Mouse (Mus musculus): ENCODE measurements at regions not wholly inside any gene's neighbourhood (a gene's known extent, or its start where the extent isn't known, plus 50 kb on each side); places are given as distances from the start of the nearest gene placed in this dataset.
A peak's percentile ranks its signal among the peaks of the same experiment; 100 is the strongest.

DNA sequence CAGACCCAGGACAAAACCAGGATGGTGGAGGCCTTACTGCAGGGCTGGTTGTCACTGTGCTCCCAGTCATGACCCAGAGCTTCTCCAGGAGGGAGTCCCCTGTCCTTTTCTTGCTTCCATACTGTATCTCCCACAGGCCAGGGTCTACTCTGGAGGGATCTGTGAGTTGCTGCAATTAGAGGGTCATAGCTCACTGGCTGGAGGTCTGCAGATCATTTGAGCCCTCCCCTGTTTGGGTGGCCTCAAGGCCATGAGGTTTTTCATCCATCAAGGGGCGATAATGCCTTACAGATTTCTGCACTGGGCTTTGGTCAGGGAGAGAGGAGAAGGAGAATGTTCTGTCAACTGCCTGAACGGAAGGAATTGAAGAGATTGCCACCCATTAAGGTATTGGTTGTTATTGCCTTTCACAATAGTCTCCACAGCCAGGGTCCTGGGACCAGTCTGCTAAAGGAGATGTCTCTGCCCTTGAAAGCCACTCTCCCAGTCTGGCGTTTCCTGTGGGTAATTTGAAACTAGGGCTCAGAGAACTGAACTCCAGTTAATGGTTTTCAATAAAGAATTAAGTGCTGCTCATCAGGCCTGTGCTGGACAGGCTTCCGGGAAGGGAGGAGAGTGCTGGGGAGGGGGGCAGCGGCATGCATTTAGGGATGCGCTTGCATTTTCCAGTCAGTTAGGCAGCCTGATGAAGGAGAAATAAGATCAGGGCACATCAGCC is 147.4 kb downstream of the Dmrta2 start:
- DNase-seq (ENCODE audit: low spot score in 2 of 2), result no peak

DNA sequence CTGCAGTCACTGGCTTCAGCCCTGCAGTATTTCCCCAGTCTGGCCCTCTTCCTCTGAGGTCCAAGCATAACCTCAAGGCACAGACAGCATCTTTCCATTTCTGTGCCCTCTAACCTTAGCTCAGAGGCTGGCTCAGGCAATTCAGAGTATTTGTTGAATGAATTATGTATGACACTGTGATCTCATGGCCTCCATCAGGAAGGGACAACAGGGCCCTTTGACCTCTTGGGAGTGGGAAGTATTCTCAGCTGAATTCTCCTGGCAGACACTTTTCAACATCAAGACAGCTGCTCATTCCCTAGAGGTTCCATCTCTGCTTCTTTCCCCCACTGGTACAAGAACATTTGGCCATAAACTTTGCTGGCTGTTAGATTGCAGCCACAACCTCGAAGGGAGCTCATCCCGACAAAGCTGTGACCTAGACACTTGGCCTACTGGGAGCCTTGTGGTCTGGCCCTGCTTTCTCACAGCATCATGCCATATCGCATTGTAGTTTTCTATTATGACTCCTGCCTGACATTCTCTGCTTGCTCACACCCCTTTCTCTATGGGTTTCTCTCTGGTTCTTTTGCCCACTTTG is 150.2 kb downstream of the Dmrta2 start:
- no peak for DNase-seq (ENCODE audit: low spot score in 2 of 2)

DNA sequence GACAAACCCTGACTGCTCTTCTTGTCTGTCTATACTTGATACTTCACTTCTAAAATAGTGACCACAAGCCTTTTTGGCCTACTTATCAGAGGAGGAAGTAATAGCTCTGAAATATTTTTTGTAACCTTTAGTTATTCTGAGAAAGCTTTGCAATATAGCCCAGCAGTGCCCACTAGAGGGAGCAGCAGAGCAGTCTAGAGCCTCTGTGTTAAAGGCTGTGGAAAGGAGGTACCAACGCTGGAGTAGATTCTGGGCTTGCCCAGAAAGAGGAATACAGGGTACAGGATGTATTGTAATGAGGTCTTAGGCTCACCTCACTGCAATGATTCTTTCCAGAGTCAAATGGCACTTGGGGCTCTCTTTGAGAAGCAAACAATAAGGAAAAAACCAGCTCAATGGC is 151.1 kb downstream of the Dmrta2 start:
- peak; percentile 20 to 71 for DNase-seq (ENCODE audit: low spot score in 2 of 2)

DNA sequence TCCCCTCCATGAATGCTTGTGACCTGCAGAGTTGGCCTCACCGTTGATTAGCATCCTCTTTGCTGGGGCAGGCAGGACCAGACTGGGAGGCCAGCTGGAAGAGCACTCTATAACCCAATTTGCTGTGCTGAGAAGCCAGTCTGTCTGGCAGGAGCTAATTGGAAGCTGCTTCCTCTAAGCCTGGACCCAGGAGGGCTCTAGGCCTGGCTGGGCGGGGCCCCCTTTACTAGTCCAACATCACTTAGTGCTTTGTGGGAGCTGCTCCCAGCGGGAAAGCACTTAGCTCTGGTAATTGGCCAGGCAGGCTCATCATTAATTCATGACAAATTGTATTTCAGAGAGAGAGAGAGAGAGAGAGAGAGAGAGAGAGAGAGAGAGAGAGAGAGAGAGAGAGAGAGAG is 151.7 kb downstream of the Dmrta2 start:
- DNase-seq (ENCODE audit: low spot score in 2 of 2), result no peak

DNA sequence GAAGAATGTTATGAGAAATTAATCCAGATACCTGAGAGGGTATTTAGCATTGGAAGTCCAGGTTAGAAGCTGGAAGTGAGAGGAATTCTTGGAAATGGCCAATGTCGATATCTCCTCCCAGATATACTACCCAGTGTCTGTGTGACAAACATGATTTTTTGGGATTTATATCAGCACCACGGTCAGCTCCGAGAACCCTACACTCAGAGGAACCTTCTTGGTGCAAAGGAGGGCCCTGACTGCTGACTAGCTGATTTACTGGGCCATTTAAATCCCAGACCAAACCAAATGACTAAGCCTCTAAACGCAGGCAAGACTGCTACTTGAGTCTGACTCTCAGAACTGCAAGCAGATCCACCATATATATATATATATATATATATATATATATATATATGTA is 154.2 kb downstream of the Dmrta2 start:
- DNase-seq (ENCODE audit: low spot score in 2 of 2), result no peak

DNA sequence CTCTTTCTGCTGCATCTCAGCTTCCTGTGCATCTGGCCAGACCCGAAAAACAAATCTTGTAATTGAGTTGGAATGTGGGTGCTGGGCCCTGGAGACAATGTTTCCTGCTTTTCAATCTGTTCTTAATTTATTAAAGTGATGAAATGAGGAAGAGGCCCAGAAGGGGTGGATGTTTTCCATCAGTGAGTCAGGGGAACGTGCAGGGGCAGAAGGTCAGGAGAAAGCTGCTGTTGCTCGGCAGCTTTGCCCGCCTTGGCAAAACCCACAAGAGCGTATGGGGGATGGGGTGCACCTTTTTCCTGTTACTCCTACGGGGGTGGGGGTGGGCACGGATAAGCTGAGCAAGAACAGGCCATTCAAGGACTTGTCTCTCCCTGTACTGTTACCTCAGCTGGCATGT is 156.2 kb downstream of the Dmrta2 start:
- no peak for DNase-seq (ENCODE audit: low spot score in 2 of 2)

DNA sequence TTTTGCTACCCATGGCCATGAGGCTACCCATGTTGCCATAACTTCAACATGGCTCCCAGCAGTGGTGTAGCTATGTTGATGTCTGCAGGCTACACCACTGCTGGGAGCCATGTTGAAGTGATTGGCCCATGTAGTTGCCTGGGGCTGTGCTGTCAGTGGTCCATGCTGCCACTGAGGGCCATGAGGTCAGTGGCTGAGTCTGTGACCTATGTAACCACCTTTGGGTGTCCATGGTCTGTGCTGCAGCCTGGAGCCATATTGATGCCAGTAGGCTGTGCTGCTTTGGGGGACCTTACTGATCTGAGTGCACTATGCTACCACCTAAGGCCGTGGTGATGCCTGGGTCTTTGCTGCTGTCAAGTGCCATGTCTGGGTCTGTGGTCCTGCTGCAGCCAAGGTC is 167.4 kb downstream of the Dmrta2 start:
- DNase-seq (ENCODE audit: low spot score in 2 of 2), result no peak

DNA sequence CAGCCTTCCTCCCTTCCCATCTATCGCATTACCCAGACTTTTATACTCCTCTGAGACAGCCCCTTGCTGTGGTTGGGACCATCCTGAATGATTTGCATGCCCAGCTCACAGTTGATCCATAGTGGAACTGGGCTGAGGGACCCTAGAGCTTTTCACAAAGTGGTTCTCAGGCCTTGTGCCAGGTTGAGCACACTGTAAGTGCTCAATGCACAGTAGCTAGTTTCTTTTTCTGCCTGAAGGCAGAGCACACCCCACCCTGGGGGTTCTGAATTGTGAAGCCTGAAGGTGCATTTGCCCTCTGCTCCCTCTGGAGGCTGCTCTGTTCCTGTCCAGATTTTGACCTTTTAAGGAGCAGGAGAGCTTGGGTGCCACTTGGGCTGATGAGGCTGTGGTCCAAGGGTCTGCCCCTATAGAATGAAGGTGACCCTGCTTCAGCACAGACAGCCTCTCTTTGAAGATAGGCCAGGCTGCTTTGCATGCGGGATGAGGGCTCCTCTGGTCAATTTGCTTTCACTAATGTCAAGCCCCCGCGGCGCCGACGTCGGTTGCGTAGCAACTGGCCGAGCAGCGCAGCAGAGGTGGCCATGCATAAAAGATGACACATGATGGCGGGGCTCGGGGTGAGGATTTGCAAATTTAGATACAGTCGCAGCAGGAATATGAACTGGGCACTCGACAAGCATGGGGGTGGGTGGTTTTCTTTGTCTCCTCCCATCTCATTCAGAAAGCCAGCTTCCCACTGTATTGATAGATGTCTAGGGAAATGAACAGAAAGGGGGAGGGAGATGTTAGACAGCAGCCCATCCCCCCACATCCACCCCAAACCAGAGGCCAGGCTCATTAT is 174.5 kb downstream of the Dmrta2 start:
- DNase-seq (ENCODE audit: low spot score in 2 of 2), result no peak

Data from thymus, postnatal 10 days (tissue).